Mouse (Mus musculus) kidney, adult 2 months (tissue): ENCODE data around the gene Zc3hc1.

Experiments
- CTCF ChIP-seq: fragments of 200-500 bp; conservative IDR thresholded peaks from 2 replicates; pipeline ENCODE4 v1.5.1; 2011; ENCODE audit warnings: low read depth, mild to moderate bottlenecking, control low read depth, low read length, moderate library complexity, mixed read lengths; ENCODE audit not compliant: insufficient read depth, insufficient read length
- POLR2A ChIP-seq: fragments of 200-500 bp; IDR thresholded peaks from one replicate; pipeline ENCODE4 v1.6.1; 2011; ENCODE audit warnings: low read depth, low read length, control low read depth

- TF ChIP-seq CTCF, result no peak
- no peak for TF ChIP-seq POLR2A
Measured at GRCm38 (mm10) chr6:30359762-30360509, 30.9 kb downstream of the Zc3hc1 start.
